Mouse (Mus musculus) lung, embryonic 14.5 days (tissue): ENCODE results near the gene Cryba4. TPM values are rescaled to one million over a fixed set of nuclear protein-coding genes. Genes with fewer than 3 reads are reported as not detected.

Experiments
- ATAC-seq: fragments of 200-750 bp; cut with Nextera tagmentation; 2 replicates; pipeline ENCODE4 v1.8.0; 2017; ENCODE audit warnings: mild to moderate bottlenecking, moderate TSS enrichment, moderate library complexity; ENCODE audit not compliant: insufficient read depth
- DNase-seq: peaks from one replicate; pipeline ENCODE4 v3.0.0-alpha.2; 2015
- H3K27ac ChIP-seq: fragments of 300-500 bp; sonication (generic); 2 replicates; pipeline ENCODE4 v1.5.1; 2014; ENCODE audit warnings: low read depth, mild to moderate bottlenecking, moderate library complexity
- H3K27me3 ChIP-seq: fragments of 300-500 bp; sonication (generic); 2 replicates; pipeline ENCODE4 v1.6.1; 2014; ENCODE audit warnings: low read length, control low read depth; ENCODE audit not compliant: insufficient read depth
- H3K36me3 ChIP-seq: fragments of 300-500 bp; sonication (generic); 2 replicates; pipeline ENCODE4 v1.6.1; 2014; ENCODE audit warnings: control low read depth; ENCODE audit not compliant: insufficient read depth
- H3K4me1 ChIP-seq: fragments of 300-500 bp; sonication (generic); 2 replicates; pipeline ENCODE4 v1.6.1; 2014; ENCODE audit warnings: antibody characterized with exemption, control low read depth; ENCODE audit not compliant: insufficient read depth
- H3K4me2 ChIP-seq: fragments of 300-500 bp; sonication (generic); 2 replicates; pipeline ENCODE4 v1.6.1; 2014; ENCODE audit warnings: mild to moderate bottlenecking
- H3K4me3 ChIP-seq: fragments of 300-500 bp; sonication (generic); 2 replicates; pipeline ENCODE4 v1.5.1; 2014; ENCODE audit warnings: low read depth, low read length
- H3K9ac ChIP-seq: fragments of 300-500 bp; sonication (generic); 2 replicates; pipeline ENCODE4 v1.6.1; 2014
- H3K9me3 ChIP-seq: fragments of 300-500 bp; sonication (generic); 2 replicates; pipeline ENCODE4 v1.6.1; 2016; ENCODE audit warnings: low read depth, low read length, control low read depth
- CTCF ChIP-seq: IDR thresholded peaks from 2 replicates; pipeline ENCODE4 v1.5.1; 2016; ENCODE audit warnings: antibody characterized with exemption, low read depth
- WGBS: fragments of 180-500 bp; shearing (Covaris S2); extraction: QIAGEN DNeasy Blood & Tissue Kit; methylation state at CpG from one replicate; pipeline ENCODE4 v1.1.7; 2014; 5-methylcytosine and 5-hydroxymethylcytosine counted together
- polyA plus RNA-seq: library from polyadenylated mRNA; unstranded; fragments of >200 nt; fragmentation: Nextera tagmentation; extraction: Ambion mirVana; gene quantifications from 2 replicates; pipeline ENCODE4 v1.2.1, GENCODE M21; 2014

Gene Cryba4
- polyA plus RNA-seq, 1 experiment from 2014 or later: 2.7 TPM

DNA sequence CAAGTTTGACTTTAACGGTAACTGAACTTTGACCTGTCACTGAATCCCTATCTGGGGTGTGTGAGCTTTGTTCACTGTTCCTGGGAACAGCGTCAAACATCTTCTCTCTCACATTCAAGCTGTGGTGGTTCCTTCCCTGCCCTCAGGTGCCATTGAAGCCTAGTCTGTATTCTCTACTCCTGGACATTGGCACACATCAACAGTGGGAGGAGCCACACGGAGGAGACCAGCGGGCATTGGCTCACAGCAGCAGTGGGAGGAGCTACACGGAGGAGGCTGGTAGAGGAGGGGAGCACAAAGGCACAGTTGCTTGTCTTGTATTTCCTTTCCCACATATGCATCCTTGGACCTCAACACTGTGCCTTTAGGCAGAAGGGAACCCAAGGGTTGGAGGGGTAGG lies 9.3 kb downstream of the Cryba4 start:
- no peak overlapping the region for H3K27ac ChIP-seq
- no peaks in the 10 kb centered on the region for H3K9me3 ChIP-seq
- no peak for DNase-seq
- H3K36me3 ChIP-seq: no peaks in the 10 kb centered on the region
- no peak overlapping the region for H3K9ac ChIP-seq
- TF ChIP-seq CTCF: no peak
- no peak for ATAC-seq
- no peak overlapping the region for H3K4me2 ChIP-seq
- 50% methylated on average over 5 of the region's 5 CpGs for WGBS
- H3K4me3 ChIP-seq: no peak overlapping the region
- no peaks in the 10 kb centered on the region for H3K4me1 ChIP-seq
- H3K27me3 ChIP-seq: no peaks in the 10 kb centered on the region

DNA sequence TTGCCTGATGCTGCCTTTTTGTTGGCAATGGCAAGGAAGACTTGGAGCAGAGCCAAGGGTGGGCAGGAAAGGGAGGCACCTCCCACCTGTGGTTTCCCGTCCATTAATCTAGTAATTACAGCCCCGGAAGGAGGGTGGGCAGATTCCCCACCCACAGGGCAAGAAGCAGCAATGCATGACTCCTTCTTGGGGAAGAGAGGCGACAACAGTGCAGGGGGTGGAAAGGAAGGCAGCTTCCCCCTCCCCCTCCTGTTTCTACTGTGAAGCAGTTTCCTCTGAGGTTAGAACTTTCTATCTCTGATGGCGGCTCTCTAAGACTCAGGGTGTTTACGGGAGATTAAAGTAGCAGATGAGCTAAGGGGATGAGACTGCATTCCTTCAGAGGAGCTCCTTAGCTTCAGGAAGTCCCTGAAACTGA lies 9.9 kb downstream of the Cryba4 start:
- DNase-seq: peak; percentile 63

DNA sequence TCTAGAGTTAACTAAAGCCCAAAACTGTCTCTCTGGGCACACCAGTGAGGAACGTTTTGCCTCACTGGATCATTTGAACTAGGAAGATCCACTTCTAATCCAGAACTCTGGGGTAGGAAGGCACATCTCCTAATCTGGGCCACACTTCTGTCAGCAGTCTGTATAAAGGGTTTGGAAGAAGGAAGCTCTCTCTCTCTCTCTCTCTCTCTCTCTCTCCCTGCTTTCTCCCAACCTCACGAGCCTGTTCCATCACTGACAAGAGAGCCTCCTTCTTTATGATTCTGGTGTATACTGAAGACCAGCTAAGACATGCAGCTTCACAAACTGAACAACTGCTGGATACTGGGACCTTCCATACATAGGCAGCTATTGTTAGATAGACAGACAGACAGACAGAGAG lies 10.5 kb downstream of the Cryba4 start:
- ATAC-seq (no peak), DNase-seq (no peak)
- Histone ChIP-seq H3K36me3 (no peaks in the 10 kb centered on the region), H3K4me3 (no peak overlapping the region), H3K27me3 (no peaks in the 10 kb centered on the region; the same call in 1 of the 2 replicates), H3K27ac (no peak overlapping the region), H3K4me1 (no peaks in the 10 kb centered on the region), H3K4me2 (no peak overlapping the region), H3K9me3 (no peaks in the 10 kb centered on the region), H3K9ac (no peak overlapping the region)
- no peak for TF ChIP-seq CTCF
- WGBS: 72% methylated on average over 2 of the region's 2 CpGs

More for the DNA sequence above, 9.9 kb downstream of the Cryba4 start:
- WGBS: 56% methylated on average over 5 of the region's 5 CpGs
- no peaks in the 10 kb centered on the region for H3K36me3 ChIP-seq
- H3K4me1 ChIP-seq: no peaks in the 10 kb centered on the region
- no peak for TF ChIP-seq CTCF
- no peak overlapping the region for H3K4me3 ChIP-seq
- no peaks in the 10 kb centered on the region for H3K9me3 ChIP-seq
- H3K27me3 ChIP-seq: no peaks in the 10 kb centered on the region; the same call in 1 of the 2 replicates
- no peak overlapping the region for H3K9ac ChIP-seq
- no peak overlapping the region for H3K4me2 ChIP-seq
- 0 out of 2 replicates have a peak overlapping the region, but pooled peaks have one; percentile 37 for H3K27ac ChIP-seq
- ATAC-seq: no peak

DNA sequence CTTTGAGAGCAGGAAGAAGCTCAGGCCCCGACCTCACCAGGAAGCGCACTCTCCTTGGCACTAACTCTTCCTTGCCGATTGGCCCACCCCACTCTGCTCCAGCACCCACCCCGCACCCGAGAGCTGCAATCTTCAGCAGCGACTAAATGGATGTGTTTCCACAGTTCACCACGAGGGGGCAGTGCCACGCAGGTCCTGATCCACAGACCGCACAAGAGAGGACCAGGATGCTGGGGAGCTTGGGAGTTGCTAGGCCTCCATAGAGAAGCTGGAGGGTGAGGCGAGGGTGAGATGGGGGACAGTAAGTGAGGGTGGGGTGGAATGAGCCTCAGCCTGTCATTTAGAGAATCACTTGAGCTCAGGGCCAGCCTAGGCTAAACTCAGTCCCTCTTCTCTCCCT lies 11.6 kb downstream of the Cryba4 start:
- Histone ChIP-seq H3K36me3 (no peaks in the 10 kb centered on the region), H3K4me3 (no peak overlapping the region), H3K27ac (no peak overlapping the region), H3K9me3 (no peaks in the 10 kb centered on the region), H3K9ac (no peak overlapping the region), H3K4me1 (no peaks in the 10 kb centered on the region), H3K4me2 (peak overlapping the region; percentile 27; the same call in 1 of the 2 replicates), H3K27me3 (no peaks in the 10 kb centered on the region; the same call in 1 of the 2 replicates)
- ATAC-seq (peak; percentile 69), DNase-seq (peak; percentile 94)
- TF ChIP-seq CTCF: peak; percentile 97
- under 1% methylated on average over 10 of the region's 10 CpGs for WGBS

DNA sequence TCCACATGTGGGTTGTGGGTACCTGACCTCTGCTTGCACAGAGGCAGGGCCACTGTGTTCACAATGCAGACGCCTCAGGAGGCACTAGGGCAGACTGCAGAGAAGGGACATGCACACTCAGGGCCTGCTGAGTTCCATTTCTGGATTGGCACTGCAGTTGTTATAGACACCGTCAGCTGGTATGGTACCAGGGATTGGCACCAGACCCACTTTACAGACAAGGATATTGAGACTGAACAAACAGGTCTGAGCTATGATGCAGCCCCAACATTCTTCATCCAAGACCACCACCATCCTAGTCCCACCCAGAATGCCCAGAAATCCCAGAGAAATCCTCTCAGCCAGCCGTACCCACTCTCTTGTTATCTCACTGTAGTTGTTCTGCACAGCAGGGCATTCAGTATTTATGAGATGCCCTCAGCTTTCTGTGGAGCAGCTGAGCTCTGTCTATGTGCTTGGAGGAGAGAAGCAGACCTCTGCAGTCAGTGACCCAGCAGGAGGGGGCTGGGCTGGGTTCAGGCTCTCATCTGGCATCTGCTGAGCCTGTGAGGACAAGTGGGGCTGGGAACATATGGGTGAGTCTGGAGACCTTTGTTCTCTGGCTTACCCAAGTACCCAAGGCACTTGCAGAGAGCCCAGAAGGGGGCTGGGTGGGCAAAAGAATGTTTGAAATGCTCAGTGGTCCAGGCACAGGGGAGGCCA lies 13.4 kb downstream of the Cryba4 start:
- no peak for TF ChIP-seq CTCF
- Histone ChIP-seq H3K9me3 (no peaks in the 10 kb centered on the region), H3K9ac (no peak overlapping the region), H3K36me3 (no peaks in the 10 kb centered on the region), H3K4me2 (no peak overlapping the region), H3K4me3 (no peak overlapping the region), H3K27ac (no peak overlapping the region), H3K4me1 (no peaks in the 10 kb centered on the region), H3K27me3 (no peaks in the 10 kb centered on the region; the same call in 1 of the 2 replicates)
- no peak for ATAC-seq
- 58% methylated on average over 3 of the region's 3 CpGs for WGBS
- DNase-seq: no peak

DNA sequence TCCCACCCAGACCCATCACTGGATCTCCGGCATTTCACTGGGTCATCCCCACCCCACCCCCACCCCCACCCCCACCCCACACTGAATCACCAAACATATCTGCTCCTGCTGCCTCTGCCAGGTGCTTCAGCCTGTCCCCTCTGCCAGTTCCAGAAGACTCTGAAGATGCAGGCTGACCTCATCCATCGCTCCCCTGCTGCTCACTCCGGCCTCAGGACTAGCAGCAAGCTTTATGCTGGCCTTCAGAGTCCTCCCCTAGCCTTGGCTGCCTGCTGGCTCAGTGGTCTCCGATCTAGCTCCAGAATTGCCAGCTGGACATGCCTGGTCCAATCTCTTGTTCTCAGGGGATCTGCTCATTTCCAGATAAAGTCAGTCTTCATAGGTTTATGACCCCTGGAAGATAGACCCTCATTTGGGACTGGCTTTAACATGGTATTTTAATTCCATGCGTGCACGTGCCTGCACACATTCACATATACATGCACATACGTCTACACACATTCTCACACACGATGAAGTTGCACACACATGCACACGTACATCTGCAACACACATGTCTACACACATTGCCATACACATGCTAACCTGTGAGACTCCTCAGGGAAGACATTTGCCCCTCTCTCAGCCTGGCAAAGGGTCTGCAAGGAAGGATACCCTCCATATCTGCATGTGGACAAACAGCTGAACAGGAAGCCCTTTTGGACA lies 14.3 kb downstream of the Cryba4 start:
- no peak overlapping the region for H3K9ac ChIP-seq
- no peaks in the 10 kb centered on the region for H3K9me3 ChIP-seq
- no peak for TF ChIP-seq CTCF
- H3K4me3 ChIP-seq: no peak overlapping the region
- H3K4me2 ChIP-seq: no peak overlapping the region
- no peaks in the 10 kb centered on the region for H3K36me3 ChIP-seq
- H3K27ac ChIP-seq: no peak overlapping the region
- WGBS: 50% methylated on average over 9 of the region's 9 CpGs
- ATAC-seq (no peak), DNase-seq (no peak)
- no peaks in the 10 kb centered on the region for H3K4me1 ChIP-seq
- no peaks in the 10 kb centered on the region; the same call in 1 of the 2 replicates for H3K27me3 ChIP-seq

DNA sequence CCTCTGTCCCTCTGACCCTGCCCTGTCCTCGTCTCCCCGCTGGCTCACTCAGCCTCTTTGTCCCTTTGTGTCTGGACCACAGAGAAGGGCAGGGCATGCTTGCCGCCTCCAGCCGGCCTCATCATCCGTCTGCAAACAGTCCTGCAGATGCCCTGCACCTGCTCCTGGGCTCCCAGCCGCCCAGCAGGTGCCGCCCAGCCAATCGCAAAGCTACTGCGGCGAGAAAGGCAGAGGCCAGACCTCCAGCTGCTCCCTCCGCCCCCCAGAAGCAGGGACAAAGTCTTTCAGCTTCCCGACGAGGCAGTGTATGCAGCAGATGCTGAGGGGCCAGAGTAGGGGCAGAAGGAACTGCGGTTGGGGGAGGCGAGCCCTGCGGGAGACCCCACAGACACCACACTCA lies 14.9 kb downstream of the Cryba4 start:
- WGBS: 3% methylated on average over 16 of the region's 16 CpGs
- Histone ChIP-seq H3K4me3 (no peak overlapping the region), H3K27me3 (no peaks in the 10 kb centered on the region; the same call in 1 of the 2 replicates), H3K4me1 (no peaks in the 10 kb centered on the region), H3K9ac (peak overlapping the region; percentile 14), H3K27ac (no peak overlapping the region), H3K9me3 (no peaks in the 10 kb centered on the region), H3K36me3 (no peaks in the 10 kb centered on the region), H3K4me2 (peak overlapping the region; percentile 15; the same call in 1 of the 2 replicates)
- ATAC-seq (no peak), DNase-seq (peak; percentile 27)
- no peak for TF ChIP-seq CTCF
